Mouse (Mus musculus): ENCODE data around the gene Twsg1. TPM values are rescaled to one million over a fixed set of nuclear protein-coding genes. Genes with fewer than 3 reads are reported as not detected.
A peak's percentile ranks its signal among the peaks of the same experiment; 100 is the strongest.
"Not testable (repeated sequence)": the region's sequence is repeated elsewhere in the genome, so short reads cannot be mapped to it uniquely, and the experiment has no call there.

The Twsg1 gene
- total RNA-seq (2014; rRNA removed) (45.3 and 47.4 TPM in 2 replicates), polyA plus RNA-seq (2015; fragmentation: Nextera tagmentation; extraction: Ambion mirVana) (38.4 and 42.2 TPM in 2 replicates)

DNA sequence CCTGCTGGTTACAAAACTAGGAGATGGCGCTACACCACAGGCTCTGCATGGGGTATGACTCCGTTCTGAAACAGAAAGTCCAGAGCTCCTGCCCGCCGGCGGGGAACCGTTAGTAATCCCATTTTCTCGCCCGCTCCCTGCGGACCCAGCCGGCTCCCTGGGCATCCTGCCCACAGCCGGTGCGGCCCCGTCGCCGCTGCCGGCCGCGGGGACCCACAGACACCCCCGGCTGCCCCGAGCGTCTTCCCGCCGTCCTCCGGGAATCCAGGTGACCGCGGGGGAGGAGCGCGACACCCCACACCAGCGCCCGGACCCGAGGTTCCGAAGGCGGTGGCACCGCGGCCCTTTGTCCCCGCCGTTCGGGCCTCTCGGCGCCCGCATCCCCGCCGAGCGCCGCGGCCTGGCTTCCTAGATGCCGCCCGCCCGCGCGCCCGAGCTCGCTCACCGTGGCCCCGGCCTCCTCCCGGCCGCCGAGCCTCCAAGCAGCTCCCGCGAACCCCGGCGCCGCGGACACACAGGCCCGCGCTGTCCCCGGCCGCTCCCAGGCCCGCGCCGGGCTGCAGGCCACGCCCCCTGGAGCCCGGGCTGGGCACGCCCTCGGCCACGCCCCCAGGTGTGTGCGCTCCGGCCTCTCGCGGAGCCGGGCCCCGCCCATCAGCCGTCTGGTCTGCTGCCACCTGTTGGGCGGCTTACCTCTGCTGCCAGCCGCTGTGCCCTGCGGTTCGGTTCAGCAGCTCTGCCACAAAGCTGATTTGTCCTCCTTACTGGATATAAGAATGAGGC lies at the start of gene Twsg1:
Twsg1 (minus strand) TSS at position 605 of the 783 bp plus-strand sequence.
- peak; percentile 77 for TF ChIP-seq CTCF (IDR thresholded peaks at IDR 0.05)
- H3K9me3 ChIP-seq (ENCODE audit: low read length) = no peaks in the 10 kb centered on the region
- peak within 1 kb of the TSS; percentile 84 for H3K4me3 ChIP-seq (ENCODE audit: low read depth, low read length)
- no peaks in the 10 kb centered on the region for H3K27me3 ChIP-seq (ENCODE audit: insufficient read depth, low read length)
- WGBS = under 1% methylated on average over 73 of the region's 87 CpGs
- ATAC-seq (ENCODE audit: low FRiP score) (peak; percentile 93), DNase-seq (ENCODE audit: low spot score) (peak; percentile 93)
- peaks cover 5% of the 10 kb centered on the region; the same call in 1 of the 2 replicates for H3K36me3 ChIP-seq (ENCODE audit: insufficient read depth, low read length)
- peak within 1 kb of the TSS; percentile 76 for H3K27ac ChIP-seq (ENCODE audit: low read depth, low read length)
- H3K4me1 ChIP-seq (ENCODE audit: insufficient read depth, low read length) = no peaks in the 10 kb centered on the region
- peak within 1 kb of the TSS; percentile 74 for H3K4me2 ChIP-seq (ENCODE audit: low read depth, low read length, poor library complexity, severe bottlenecking)
- H3K9ac ChIP-seq (replicated peaks; ENCODE audit: low read length, poor library complexity, severe bottlenecking) = peak within 1 kb of the TSS; percentile 86

GRCm38 (mm10) chr17:65988151-65988820 lies 37.3 kb upstream of the Twsg1 start:
- ATAC-seq (ENCODE audit: low FRiP score) (no peak), DNase-seq (ENCODE audit: low spot score) (no peak)
- no peak overlapping the region for H3K4me2 ChIP-seq (ENCODE audit: low read depth, low read length, poor library complexity, severe bottlenecking)
- no peak overlapping the region for H3K9ac ChIP-seq (replicated peaks; ENCODE audit: low read length, poor library complexity, severe bottlenecking)
- no peak for TF ChIP-seq CTCF (IDR thresholded peaks at IDR 0.05)
- peaks cover 10% of the 10 kb centered on the region; the same call in 1 of the 2 replicates for H3K36me3 ChIP-seq (ENCODE audit: insufficient read depth, low read length)
- H3K4me1 ChIP-seq (ENCODE audit: insufficient read depth, low read length) = no peaks in the 10 kb centered on the region
- H3K4me3 ChIP-seq (ENCODE audit: low read depth, low read length) = no peak overlapping the region
- no peaks in the 10 kb centered on the region for H3K27me3 ChIP-seq (ENCODE audit: insufficient read depth, low read length)
- WGBS = 89% methylated on average over 3 of the region's 3 CpGs
- no peaks in the 10 kb centered on the region for H3K9me3 ChIP-seq (ENCODE audit: low read length)
- no peak overlapping the region for H3K27ac ChIP-seq (ENCODE audit: low read depth, low read length)

DNA sequence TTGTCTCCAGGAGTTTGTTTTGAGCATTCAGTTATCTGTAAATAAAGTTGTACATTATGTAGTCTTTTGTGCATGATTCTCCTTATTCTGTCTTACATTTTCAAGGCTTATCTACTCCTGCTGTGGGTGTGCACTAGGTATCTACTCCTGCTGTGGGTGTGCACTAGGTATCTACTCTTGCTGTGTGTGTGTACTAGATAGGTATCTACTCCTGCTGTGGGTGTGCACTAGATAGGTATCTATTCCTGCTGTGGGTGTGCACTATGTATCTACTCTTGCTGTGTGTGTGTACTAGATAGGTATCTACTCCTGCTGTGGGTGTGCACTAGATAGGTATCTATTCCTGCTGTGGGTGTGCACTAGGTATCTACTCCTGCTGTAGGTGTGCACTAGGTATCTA lies 25.7 kb upstream of the Twsg1 start:
- not testable (repeated sequence) for H3K9ac ChIP-seq (replicated peaks; ENCODE audit: low read length, poor library complexity, severe bottlenecking); H3K4me3 ChIP-seq (ENCODE audit: low read depth, low read length); H3K27ac ChIP-seq (ENCODE audit: low read depth, low read length); H3K9me3 ChIP-seq (ENCODE audit: low read length); ATAC-seq (ENCODE audit: low FRiP score); H3K27me3 ChIP-seq (ENCODE audit: insufficient read depth, low read length); H3K4me1 ChIP-seq (ENCODE audit: insufficient read depth, low read length); H3K4me2 ChIP-seq (ENCODE audit: low read depth, low read length, poor library complexity, severe bottlenecking); DNase-seq (ENCODE audit: low spot score)
- H3K36me3 ChIP-seq (ENCODE audit: insufficient read depth, low read length) = peaks cover 30% of the 10 kb centered on the region

DNA sequence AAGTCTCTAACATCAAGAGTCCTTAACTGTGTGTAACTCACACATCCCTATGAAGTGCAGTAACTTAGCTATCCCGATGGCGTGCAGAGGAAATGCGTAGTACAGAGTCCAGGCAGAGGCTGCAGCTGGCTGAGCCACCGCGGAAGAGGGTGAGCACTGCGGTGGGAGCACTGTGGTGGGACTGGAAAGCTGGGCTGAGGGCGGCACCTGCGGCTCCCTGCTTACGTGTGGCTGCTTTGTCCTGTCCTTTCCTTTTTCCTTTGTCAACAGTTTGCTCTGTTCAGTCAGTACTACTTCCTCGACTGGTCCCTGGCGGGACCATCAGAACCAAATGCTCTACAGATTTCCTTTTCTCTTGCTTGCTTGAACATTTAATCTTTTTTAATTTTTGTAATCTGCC lies 16.7 kb upstream of the Twsg1 start:
- DNase-seq (ENCODE audit: low spot score) (no peak), ATAC-seq (ENCODE audit: low FRiP score) (no peak)
- H3K4me3 ChIP-seq (ENCODE audit: low read depth, low read length) = no peak overlapping the region
- 70% methylated on average over 11 of the region's 11 CpGs for WGBS
- H3K9ac ChIP-seq (replicated peaks; ENCODE audit: low read length, poor library complexity, severe bottlenecking) = no peak overlapping the region
- no peaks in the 10 kb centered on the region for H3K9me3 ChIP-seq (ENCODE audit: low read length)
- peaks cover 7% of the 10 kb centered on the region for H3K36me3 ChIP-seq (ENCODE audit: insufficient read depth, low read length)
- no peak for TF ChIP-seq CTCF (IDR thresholded peaks at IDR 0.05)
- no peaks in the 10 kb centered on the region for H3K27me3 ChIP-seq (ENCODE audit: insufficient read depth, low read length)
- H3K27ac ChIP-seq (ENCODE audit: low read depth, low read length) = no peak overlapping the region
- no peaks in the 10 kb centered on the region for H3K4me1 ChIP-seq (ENCODE audit: insufficient read depth, low read length)
- H3K4me2 ChIP-seq (ENCODE audit: low read depth, low read length, poor library complexity, severe bottlenecking) = no peak overlapping the region

- H3K4me3 ChIP-seq (ENCODE audit: low read depth, low read length) = no peak overlapping the region
- no peak overlapping the region for H3K4me2 ChIP-seq (ENCODE audit: low read depth, low read length, poor library complexity, severe bottlenecking)
- no peaks in the 10 kb centered on the region for H3K27me3 ChIP-seq (ENCODE audit: insufficient read depth, low read length)
- no peaks in the 10 kb centered on the region for H3K4me1 ChIP-seq (ENCODE audit: insufficient read depth, low read length)
- H3K36me3 ChIP-seq (ENCODE audit: insufficient read depth, low read length) = peaks cover 4% of the 10 kb centered on the region; the same call in 1 of the 2 replicates
- H3K27ac ChIP-seq (ENCODE audit: low read depth, low read length) = no peak overlapping the region
- ATAC-seq (ENCODE audit: low FRiP score) (no peak), DNase-seq (ENCODE audit: low spot score) (no peak)
- 0 out of 2 replicates have a peak, but pooled peaks have one; percentile 21 for TF ChIP-seq CTCF (IDR thresholded peaks at IDR 0.05)
- H3K9me3 ChIP-seq (ENCODE audit: low read length) = no peaks in the 10 kb centered on the region
- no peak overlapping the region for H3K9ac ChIP-seq (replicated peaks; ENCODE audit: low read length, poor library complexity, severe bottlenecking)
- WGBS = 96% methylated on average over 2 of the region's 2 CpGs
Observed at GRCm38 (mm10) chr17:65962263-65962662, 11.2 kb upstream of the Twsg1 start.

GRCm38 (mm10) chr17:65961606-65962136 lies 10.6 kb upstream of the Twsg1 start:
- DNase-seq (ENCODE audit: low spot score) (no peak), ATAC-seq (ENCODE audit: low FRiP score) (no peak)
- 92% methylated on average over 2 of the region's 2 CpGs for WGBS
- H3K4me2 ChIP-seq (ENCODE audit: low read depth, low read length, poor library complexity, severe bottlenecking) = no peak overlapping the region
- no peaks in the 10 kb centered on the region for H3K9me3 ChIP-seq (ENCODE audit: low read length)
- H3K4me1 ChIP-seq (ENCODE audit: insufficient read depth, low read length) = no peaks in the 10 kb centered on the region
- H3K4me3 ChIP-seq (ENCODE audit: low read depth, low read length) = no peak overlapping the region
- no peak overlapping the region for H3K27ac ChIP-seq (ENCODE audit: low read depth, low read length)
- no peak overlapping the region for H3K9ac ChIP-seq (replicated peaks; ENCODE audit: low read length, poor library complexity, severe bottlenecking)
- peaks cover 4% of the 10 kb centered on the region; the same call in 1 of the 2 replicates for H3K36me3 ChIP-seq (ENCODE audit: insufficient read depth, low read length)
- no peak for TF ChIP-seq CTCF (IDR thresholded peaks at IDR 0.05)
- H3K27me3 ChIP-seq (ENCODE audit: insufficient read depth, low read length) = no peaks in the 10 kb centered on the region
